Mouse (Mus musculus) c-Kit-negative CD71-positive TER-119-positive erythroid progenitor cells, embryonic 14.5 days (primary cell): Measurements from ENCODE around the gene Ncstn.
A peak's percentile ranks its signal among the peaks of the same experiment; 100 is the strongest.

Source experiments
- DNase-seq: peaks from one replicate; pipeline ENCODE4 v3.0.0-alpha.2; 2013; ENCODE audit warnings: low read depth, low spot score

Ncstn gene

DNA sequence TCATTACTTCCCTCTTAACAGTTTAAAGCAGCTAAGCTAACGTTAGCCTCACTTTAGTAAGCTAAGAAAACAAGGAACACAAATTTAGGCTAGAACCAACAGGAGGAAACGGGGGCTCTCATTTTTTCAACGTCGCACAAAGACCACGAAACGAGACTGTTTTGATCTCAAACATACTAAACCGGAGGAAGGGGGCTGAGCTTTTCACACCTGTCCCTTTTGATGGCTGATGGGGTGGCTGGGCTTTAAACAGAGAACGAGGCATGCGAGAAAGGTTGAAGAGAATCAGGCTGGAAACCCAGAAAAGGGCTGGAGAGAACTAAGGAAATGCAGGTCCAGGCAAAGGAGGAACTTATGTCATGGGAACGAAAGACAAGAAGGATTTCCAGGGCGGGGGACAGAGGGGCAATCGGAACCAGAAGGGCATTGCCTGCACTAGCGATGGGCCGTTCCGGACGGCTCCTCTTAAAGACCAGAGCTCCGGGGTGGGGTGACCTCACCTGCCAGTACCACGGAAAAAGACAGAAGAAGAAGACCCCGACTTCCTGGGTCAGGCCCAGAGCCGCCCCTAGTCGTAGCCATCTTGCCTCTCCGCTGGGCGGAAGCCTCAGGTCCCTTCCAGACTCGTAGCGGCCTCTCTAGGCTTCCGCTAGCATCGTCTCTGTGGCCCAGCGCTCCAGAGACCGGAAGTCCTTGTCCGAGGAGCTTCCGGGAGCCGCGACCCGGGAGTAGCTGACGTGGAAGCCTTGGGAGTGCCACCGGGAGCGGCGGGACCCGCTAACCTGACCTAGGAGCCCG lies at the start of gene Ncstn, which contains the start of gene Copa:
Gene Ncstn (minus strand): TSS at position 695 of the 798 bp plus-strand sequence.
Gene Copa (plus strand): TSS at position 429 of the 798 bp plus-strand sequence.
- peak; percentile 90 for DNase-seq

DNA sequence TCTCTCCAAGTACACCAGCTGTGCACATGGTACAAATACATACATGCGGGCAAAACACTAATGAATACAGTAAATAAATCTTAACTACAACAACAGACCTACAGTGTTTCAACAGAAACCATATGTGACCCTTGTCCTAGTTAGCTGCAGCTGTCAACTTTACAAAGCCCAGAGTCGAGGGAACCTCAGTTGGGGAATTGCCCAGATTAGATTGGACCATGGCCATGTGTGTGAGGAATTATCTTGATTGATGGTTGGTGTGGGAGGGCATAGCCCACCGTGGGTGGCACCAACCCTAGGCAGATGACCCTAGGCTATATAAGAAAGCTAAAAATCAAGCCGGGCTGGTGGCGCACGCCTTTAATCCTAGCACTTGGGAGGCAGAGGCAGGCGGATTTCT lies 49.7 kb upstream of the Ncstn start:
- no peak for DNase-seq

DNA sequence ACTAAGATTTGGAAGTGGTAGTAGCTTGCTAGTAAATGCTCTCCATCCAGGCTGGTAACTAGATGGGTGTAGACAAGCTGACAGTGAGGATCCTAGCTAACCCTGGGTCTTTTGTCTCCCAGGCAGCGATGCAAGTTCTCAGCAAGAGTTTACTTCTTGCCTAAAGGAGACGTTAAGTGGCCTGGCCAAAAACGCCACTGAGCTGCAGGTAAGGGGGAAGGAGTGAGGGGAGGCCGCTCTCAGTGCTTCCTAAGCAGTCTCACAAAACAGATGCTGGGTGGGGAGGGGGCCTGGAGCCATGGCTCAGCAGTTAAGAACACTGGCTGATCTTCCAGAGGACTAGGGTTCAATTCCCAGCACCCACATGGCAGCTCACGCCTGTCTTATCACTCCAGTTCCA lies 47.2 kb upstream of the Ncstn start:
- DNase-seq = no peak

DNA sequence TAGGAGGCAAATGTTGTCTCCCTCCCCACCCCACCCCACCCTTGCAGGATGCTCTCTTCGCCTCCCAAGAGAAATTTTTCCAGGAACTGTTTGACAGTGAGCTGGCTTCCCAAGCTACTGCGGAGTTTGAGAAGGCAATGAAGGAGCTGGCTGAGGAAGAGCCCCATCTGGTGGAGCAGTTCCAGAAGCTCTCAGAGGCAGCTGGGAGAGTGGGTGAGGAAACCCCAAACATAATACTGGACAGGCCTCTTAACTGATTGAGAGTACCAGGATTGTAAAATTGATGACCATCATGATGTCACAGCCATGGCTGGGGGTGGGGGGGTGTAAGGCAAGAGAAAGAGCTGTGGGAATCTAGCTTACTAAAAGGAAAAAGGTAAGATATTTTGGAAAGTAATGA lies 46.5 kb upstream of the Ncstn start:
- no peak for DNase-seq

DNA sequence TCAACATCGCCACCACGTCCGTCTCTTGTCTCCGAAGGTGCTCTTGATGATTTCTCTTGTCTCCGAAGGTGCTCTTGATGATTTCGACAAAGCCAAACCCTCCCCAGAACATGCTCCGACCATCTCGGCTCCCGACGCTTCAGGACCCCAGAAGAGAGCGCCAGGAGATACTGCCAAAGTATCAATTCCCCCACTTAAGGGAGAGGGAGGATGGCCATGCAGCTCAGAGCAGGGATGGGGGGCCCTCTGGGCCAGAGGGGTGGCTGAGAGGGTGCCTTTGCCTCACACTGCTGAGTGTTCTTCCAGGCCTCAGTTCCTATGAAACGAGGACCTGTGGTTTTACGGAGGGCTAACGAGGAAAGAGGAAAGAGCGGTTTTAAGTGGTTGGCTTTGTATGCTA lies 46.0 kb upstream of the Ncstn start:
- DNase-seq = no peak

DNA sequence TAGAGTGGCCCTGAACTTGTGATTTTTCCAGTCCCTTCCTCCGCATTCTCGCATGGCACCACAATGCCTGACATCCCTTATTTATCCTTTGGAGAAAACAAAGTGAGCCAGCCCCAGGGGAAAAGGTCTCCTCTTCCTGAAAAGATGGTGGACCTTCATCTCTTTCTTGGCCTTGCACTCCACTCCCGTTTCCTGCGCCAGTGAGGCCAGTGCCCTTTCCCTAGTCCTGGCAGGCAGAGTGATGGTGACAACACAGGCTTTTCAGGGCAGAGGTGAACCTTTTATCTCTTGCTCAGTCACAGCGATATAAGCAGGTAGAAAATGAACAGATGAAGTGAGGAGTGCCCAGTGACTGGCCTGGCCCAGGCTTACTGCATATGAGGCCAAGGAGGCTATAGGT lies 44.9 kb upstream of the Ncstn start:
- DNase-seq = no peak

DNA sequence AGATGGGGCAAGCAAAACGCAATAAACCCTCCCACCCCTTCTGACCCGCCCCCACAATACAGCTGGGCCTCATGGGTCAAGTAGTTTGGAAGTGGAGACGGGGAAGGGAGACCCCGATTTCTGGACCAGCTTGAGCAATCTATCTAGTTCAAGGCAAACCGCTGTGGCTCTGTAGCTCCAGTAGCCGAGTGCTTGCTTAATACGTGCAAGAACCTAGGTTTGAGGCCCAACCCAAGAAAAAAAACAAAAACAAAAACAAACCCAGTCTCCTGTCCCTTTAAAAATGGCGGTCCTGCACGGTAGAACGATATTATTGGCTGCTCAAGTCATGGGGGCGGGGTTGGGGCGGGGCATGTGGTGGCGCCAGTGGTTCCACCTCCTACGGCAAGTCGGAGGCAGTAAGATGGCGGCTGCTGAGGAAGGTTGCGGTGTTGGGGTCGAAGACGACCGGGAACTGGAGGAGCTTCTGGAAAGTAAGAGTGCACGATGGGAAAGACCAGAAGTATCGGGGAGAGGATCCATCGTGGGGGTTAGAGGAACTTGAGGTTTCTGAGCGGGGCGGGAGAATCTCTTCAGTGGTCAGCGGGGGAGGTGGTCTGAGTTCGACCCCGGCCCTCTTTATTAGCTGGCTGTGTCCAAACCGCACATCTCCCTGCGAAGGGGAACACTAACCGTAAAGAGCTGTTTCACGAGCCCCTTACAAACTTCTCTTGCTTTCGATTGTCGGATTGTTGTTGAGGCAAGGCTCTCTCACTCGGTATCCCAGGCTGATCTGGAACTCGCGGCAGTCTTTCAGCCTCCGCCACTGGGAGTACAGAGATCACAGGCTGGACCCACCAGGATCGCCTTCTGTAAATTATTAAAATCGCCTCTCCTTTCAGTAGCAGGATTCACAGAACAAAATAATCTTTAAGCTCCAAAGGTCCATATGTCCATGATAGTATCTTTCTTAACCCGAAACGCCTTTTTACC lies 44.1 kb upstream of the Ncstn start, which contains the start of gene Pex19:
Gene Pex19 (plus strand): TSS at position 380 of the 972 bp plus-strand sequence.
- DNase-seq = peak; percentile 84

DNA sequence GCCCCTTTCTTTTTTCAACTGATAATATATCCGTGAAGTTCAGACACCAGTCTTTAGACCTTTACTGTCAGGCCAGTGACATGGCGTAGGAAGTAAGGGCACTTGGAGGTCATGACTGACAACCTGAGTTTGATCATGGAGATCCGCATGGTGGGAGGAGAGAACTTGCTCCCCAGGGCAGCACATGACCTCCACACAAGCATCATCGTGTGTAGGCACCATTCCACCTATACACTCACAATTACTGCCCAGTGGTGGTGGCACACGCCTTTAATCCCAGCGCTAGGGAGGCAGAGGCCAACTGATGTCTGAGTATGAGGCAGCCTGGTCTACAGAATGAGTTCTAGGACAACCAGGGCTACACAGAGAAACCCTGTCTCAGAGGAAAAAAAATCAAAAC lies 42.0 kb upstream of the Ncstn start:
- no peak for DNase-seq

DNA sequence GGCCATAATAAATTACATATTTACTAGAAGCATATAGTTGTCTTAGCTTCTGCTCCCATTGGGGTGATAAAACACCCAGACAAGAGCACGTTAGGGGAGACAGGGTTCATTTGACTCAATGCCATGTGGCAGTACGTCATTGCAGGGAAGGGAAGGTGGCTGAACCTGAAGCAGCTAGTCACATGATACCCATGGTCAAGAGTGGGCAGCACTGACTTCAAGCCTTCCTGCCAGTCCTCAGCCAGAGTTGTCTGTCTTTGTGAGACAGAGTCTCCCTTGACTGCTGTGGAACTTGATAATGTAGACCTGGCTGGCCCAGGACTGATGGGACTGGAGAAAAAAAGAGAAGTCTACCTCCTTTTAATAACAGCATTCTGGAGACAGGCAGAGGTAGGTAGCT lies 40.1 kb upstream of the Ncstn start:
- DNase-seq = no peak

DNA sequence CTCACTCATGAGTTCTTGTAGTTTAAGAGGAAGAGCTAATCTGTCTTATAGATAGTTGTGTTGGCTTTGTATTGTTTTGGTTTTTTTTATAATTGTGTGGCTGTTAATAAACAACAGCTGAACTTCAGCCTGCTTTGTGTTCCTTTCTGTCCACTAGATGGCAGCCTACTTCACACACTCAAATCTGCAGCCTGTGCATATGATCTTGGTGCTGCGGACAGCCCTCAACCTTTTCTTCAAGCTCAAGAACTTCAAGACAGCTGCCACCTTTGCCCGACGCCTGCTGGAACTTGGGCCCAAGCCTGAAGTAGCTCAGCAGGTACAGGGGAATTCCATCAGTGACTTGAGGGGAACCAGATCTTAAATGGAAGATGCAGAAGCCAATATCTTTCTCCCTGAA lies 37.1 kb upstream of the Ncstn start:
- peak; percentile 25 for DNase-seq

DNA sequence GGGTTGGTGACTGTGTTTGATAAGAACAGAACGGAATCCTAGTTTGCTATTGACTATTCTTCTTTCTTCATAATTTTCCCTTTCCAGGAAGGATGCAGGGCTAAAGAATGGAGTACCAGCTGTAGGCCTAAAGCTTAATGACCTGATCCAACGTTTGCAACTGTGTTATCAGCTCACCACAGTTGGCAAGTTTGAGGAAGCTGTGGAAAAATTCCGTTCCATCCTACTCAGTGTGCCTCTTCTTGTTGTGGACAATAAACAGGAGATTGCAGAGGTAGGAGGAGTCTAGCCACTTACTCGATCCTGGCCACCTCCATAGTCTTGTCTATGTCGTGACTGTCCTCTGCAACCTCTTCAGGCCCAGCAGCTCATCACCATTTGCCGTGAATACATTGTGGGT lies 36.5 kb upstream of the Ncstn start:
- no peak for DNase-seq

DNA sequence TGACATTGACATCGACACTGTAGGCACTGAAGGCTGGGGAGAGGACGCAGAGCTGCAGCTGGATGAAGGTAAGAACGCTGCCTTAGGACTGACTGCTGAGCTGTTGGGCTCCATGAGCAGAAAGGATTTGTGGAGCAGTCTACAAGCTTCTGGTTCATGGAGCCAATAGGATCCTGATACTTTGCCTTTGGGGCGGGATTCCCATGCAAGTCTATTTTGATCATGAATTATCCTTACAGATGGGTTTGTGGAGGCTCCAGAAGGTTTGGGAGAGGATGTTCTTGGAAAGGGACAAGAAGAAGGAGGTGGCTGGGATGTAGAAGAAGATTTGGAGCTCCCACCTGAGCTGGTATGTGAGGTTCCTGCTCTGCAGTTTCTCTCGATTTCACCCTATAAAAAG lies 34.4 kb upstream of the Ncstn start:
- DNase-seq = no peak

DNA sequence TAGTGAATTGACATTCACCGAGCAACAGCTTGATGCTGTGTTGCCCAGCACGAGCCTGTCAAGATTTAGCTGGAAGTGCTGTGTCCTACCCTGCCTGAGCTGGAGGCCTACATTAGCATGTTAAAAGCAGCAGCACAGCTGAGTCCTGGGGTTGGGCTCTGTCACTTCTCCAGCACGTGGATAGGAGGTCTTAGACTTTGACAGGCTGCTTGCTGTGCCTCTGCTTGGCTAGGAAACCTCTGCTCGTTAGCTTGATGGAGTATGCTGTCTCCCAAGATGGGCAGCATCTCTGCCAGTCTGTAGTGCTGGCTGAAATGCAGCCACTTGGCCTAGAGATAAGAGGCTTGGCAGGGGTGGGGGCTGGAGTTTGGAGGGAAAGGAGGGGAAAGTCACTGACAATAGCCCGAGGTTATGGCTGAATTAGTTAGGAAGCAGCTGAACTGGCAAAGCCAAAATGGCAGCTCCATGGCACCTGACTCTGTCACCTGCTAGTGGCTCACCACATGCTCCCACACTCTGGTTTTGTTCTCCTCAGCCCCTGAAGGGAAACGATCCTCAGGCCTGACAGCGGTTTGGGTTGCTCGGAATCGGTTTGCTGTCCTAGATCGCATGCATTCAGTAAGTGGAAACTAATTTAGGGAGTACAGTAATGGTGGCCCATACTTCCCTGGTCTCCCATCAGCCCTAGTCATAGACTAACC lies 25.3 kb upstream of the Ncstn start:
- no peak for DNase-seq

DNA sequence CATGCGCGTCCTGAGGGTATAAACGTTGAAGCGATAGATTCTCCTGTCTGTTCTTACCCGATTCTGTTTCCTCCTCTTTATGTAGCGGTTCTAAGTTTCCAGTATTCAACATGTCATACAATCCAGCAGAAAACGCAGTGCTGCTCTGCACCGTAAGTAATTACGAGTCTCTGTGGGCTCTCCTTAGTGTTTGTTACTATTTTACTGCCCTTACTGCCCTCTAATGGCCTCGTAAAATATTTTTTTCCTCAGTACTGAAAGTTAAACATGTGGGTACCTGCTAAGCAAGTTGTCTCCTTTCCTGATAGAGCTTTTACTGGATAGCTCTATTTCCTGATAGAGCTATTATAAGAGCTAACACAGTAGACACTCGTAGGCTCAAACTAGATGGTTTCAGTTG lies 22.5 kb upstream of the Ncstn start:
- no peak for DNase-seq

DNA sequence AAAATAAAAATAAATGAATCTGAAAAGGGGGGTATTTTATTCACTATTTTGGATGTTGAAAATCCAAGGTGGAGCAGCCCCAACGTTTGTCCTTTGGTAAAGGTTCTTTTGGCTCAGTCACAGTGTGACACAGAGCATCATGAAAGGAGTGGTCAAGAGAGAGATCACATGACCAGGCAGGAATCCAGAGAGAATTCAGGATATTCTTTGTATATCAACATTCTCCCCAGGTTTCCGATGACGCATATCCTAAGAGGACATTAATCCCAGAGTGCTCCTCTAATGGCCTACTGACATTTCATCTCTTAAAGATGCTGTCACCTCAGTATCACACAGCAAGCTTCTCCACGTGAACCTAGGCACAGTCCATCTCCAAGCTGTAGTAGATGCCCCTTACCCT lies 21.0 kb upstream of the Ncstn start:
- no peak for DNase-seq

DNA sequence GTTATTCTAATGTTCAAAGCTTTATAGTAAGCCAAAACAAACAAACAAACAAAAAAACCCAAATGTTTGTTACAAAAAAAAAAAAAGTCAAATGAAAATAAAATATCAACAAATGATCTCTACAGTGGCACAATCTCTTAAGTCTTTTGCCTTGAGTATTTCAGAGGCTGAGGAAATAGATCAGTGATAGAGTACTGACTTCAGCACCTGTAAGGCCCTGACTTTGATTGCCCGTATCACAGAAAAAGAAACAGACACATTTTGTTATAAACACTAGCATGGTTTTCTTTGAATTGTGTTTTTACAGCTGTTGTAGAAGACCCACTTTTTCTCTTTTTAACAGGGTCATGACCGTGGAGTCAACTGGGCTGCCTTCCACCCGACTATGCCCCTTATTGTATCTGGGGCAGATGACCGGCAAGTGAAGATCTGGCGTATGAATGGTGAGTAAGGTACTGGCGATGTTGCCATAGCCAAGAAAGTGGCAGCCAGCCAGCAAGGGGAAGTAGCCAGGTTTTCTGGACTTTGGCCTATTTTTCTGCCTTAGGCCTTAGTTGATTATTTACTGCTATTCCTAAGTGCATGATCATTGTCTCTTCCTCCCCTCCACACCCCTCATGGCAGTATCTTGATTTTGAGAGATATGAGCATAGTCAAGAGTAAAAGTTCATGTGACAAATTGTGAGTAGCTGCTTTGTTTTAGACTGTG lies 16.9 kb upstream of the Ncstn start:
- DNase-seq = no peak

DNA sequence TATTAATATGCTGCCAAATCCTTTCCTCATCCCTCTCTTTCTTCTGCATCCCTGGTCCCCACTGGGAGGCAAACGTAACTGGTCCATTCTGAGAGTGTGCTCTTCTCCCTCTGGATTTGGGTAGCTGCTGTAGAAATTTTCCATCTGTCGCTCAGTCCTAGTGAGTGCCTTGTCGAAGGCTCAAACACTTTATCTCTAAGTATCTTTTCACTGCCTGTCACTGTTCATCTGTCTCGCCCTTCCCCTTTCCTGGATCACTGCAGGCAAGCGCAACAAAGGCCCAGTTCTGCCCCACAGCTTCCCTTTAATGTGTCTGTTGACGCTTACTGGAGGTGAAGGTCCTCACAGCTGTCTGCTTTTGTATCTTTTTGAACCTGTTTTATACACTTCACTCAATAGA lies 12.6 kb upstream of the Ncstn start:
- no peak for DNase-seq

DNA sequence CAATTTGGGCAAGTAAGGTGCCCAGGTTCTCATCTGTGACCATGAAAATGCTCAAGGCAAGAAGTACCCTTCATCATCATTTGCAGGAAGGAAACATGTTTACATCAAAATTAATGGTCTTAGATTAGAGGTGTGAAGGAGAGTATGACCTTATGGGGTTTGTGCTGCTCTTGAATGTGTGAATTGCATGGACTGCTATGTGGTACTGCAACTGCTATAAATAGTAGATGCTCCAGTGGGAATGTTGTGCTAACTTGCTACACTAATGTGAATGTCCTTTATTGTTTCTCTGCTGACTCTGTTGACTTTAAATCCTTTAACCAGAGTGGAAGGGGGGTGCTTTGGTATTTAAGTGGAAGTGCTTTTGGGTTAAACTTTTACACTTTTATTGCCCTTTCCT lies 11.7 kb upstream of the Ncstn start:
- DNase-seq = no peak

DNA sequence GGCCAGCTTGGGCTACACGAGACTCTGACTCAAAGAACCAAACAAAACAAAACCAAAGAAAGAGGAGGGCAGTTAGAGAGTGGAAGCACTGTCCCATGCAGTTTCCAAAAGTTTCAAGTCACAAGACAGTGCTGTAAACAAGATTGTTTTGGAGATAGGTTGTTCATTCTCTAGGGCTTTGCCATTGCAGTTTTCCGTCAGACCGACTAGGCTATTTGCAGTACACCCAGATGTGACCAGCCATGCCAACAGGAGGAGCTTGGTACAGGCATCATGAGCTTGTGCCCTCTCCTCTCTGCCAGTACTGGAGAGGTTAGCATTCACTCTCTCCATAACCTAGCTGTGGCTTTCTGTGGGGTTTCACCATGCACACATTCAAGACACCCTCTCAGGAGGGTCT lies 10.9 kb upstream of the Ncstn start:
- no peak for DNase-seq

DNA sequence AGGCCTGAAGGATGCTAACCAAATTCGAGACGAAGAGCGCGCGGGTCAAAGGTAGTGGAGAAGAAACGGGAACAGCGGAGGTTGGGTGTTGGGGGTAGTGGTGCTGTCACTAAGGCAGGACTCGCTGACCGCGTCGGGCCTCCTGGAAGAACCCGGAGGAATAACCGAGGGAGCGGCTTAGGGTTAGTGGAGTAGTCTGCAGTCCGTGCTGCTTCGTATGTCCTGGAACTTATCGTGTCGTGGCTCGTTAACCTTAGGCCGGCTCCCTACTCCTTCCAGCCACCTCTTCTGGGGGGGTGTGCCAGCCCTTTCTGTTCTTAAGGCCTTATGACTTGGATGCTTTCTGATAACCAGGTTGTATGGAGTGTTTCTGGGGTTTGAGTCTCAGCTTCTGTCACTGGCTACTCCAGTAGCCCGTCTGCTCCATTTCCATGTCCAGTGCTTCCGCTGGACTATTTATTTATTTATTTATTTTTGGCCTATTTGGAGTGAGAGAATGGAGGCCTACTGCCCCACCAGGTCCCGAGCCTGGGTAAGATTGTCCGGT lies 377 bp upstream of the Ncstn start:
- no peak for DNase-seq

DNA sequence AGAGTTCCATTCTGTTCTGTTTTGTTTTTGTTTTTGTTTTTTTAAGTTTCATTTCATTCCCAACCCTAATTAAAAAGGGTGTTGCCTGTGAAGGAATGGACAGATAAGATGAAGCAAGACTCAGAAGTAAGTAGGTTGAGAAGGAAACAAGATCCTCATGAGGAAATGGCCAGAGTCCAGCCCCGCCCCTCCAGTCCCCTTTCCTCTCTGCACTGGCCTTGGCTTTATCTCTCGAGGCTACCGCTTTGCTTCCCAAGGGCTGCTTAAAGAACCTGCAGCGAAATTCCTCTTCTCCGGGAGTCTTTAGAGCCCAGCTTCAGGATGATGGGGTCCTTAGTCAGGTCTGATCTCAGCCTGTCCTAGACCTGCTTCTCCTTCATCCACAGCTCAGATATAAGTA lies 4.6 kb downstream of the Ncstn start:
- DNase-seq = no peak
